Mouse (Mus musculus): ENCODE data around the gene Cela3b. TPM values are rescaled to one million over a fixed set of nuclear protein-coding genes. Genes with fewer than 3 reads are reported as not detected.

Cela3b gene
- polyA plus RNA-seq, 1 experiment from 2014 or later = not detected

DNA sequence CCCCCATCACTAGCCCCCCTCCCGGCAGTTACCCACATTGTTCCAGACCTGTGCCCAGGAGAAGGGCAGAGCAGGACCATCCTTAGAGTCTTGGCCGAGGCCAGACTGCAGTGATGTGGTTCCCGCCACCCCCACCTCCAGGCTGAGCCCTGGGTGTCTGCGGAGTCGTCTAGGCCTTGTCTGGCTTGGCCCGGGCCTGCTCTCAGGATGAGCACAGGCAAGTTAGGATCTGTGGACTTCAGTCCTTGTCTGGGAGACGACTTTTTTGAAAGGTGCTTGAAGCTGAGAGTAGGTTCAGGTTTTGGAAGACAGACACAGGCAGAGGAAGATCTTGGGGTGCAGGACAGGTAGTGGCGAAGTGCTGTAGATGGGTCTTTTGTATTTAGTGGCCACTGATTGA, 41.0 kb upstream of the Cela3b start:
- Histone ChIP-seq H3K27me3 (no peaks in the 10 kb centered on the region), H3K9ac (peak overlapping the region; percentile 89; the same call in 1 of the 2 replicates), H3K36me3 (0 out of 2 replicates have a peak, but pooled peaks cover 3% of the 10 kb centered on the region), H3K9me3 (no peaks in the 10 kb centered on the region), H3K4me1 (peaks cover 81% of the 10 kb centered on the region), H3K4me2 (peak overlapping the region; percentile 83), H3K4me3 (peak overlapping the region; percentile 82; the same call in 1 of the 2 replicates), H3K27ac (peak overlapping the region; percentile 72)
- ATAC-seq (ENCODE audit: insufficient number of reproducible peaks, insufficient read depth, low FRiP score, low TSS enrichment, low read depth) = no peak
- WGBS = 45% methylated on average over 8 of the region's 8 CpGs

DNA sequence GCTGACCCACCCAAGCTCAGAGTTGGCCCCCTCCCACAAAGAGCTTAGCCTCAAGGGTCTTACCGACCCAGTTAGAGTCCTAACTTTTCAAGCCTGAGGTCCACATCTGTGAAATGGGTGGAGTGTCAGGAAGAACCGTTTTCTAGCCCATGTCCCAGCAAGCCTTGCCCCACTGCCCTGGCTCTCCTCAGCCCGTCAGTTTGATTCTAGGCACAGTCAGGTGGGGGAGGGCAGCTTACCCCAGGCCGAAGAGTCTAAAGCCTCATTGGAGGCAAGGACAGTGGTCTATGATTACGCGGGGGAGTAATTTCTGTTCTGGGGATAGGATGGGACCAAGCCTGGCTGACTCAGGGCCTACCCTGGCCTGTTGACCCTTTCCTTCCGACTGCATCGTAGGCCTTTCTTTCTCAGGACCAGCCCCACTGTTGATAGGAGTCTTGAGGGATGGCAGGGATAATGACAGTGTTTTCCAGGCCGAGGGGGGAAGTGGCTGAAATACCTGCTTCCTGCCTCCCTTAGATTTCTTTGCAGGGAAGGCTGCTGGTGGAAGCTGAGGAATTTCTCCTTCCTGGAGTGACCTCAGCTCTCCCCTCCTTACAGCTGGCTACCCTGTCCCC, 40.5 kb upstream of the Cela3b start:
- Histone ChIP-seq H3K4me2 (peak overlapping the region; percentile 83), H3K36me3 (0 out of 2 replicates have a peak, but pooled peaks cover 3% of the 10 kb centered on the region), H3K9ac (peak overlapping the region; percentile 89), H3K4me1 (peaks cover 76% of the 10 kb centered on the region), H3K4me3 (peak overlapping the region; percentile 82), H3K27ac (peak overlapping the region; percentile 72), H3K27me3 (no peaks in the 10 kb centered on the region), H3K9me3 (no peaks in the 10 kb centered on the region)
- no peak for ATAC-seq (ENCODE audit: insufficient number of reproducible peaks, insufficient read depth, low FRiP score, low TSS enrichment, low read depth)
- 48% methylated on average over 9 of the region's 9 CpGs for WGBS

DNA sequence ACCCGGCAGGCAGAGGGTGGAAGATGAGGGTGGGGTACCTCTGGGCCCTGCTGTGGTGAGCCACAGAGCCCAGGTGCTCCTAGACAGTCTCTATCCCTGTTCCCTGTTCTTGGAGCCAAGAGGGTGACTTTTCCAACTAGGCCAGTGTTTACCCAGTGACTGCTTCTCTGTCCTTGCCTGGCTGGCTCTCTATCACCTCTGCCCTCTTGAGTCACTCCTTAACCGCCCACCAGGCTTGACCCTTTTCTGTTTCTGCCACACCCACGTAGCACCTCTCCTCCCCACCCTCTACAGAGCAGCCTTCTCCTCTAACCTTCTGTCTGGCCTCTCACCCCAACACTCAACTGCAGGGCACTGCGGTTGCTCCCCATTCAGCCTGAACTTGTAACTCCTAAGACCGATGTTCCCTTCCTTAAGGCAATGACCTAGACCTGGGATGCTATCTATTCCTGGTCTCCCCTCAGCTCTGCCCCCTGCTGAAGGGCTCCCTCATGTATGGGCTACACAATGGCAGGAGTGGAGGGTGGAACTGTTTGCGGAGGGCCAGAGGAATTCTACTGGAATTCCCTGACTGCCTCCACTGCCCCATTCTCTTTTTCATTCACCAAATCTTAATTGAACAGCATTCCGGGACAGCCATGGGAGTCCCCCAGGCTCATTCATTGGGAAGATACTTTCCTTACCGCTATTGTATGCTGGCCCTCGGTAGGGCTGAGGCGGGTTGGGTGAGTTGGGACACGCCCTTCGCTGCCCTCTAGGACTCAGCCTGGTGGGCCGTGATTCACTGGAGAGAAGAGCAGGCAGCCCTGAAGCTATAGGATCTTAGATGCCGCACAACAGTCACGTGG, 39.7 kb upstream of the Cela3b start:
- H3K4me2 ChIP-seq = peak overlapping the region; percentile 83
- no peaks in the 10 kb centered on the region for H3K9me3 ChIP-seq
- H3K4me3 ChIP-seq = peak overlapping the region; percentile 82
- peak overlapping the region; percentile 72 for H3K27ac ChIP-seq
- H3K36me3 ChIP-seq = 0 out of 2 replicates have a peak, but pooled peaks cover 3% of the 10 kb centered on the region
- peaks cover 75% of the 10 kb centered on the region for H3K4me1 ChIP-seq
- H3K27me3 ChIP-seq = no peaks in the 10 kb centered on the region
- 32% methylated on average over 15 of the region's 15 CpGs for WGBS
- peak overlapping the region; percentile 89 for H3K9ac ChIP-seq
- ATAC-seq (ENCODE audit: insufficient number of reproducible peaks, insufficient read depth, low FRiP score, low TSS enrichment, low read depth) = no peak

DNA sequence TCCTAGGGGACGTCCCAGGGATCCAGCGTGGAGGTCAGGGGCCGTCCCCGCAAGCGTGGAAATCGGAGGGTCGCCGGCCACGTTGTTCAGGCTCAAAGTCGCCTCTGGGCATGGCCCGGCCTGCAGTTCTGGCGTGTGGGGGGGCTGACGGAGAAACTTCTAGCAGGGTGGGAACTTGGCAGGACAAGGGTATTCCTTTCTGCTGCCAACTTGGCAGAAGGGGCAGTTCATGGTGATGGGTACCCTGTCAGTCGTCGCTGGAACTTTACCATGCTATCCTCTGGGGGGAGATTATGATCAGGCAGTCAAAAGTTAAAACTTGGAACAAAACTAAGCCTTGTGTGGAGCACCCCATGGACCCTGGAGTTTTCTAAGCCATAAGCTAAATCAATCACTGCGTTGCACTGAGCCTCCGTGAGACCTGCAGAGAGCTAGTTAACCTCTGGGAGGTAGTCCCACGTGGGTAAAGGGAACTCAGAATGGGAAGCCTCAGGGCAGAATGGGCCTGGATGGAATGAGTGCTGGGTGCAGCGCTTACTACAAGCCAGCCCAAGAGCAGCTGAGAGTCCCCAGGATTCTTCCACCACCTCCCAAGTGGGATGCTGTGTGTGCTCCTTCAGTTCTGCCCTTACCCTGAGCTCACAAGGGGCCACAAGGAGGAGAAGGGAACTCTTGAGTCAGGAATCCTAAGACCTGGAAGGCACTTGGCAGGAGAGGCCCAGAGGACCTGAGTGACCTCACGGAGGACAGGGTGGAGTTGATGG, 38.9 kb upstream of the Cela3b start:
- no peak for ATAC-seq (ENCODE audit: insufficient number of reproducible peaks, insufficient read depth, low FRiP score, low TSS enrichment, low read depth)
- H3K27ac ChIP-seq = peak overlapping the region; percentile 85
- H3K27me3 ChIP-seq = no peaks in the 10 kb centered on the region
- H3K9me3 ChIP-seq = no peaks in the 10 kb centered on the region
- H3K36me3 ChIP-seq = 0 out of 2 replicates have a peak, but pooled peaks cover 3% of the 10 kb centered on the region
- 3% methylated on average over 20 of the region's 20 CpGs for WGBS
- peak overlapping the region; percentile 89 for H3K9ac ChIP-seq
- peaks cover 77% of the 10 kb centered on the region for H3K4me1 ChIP-seq
- peak overlapping the region; percentile 83 for H3K4me2 ChIP-seq
- H3K4me3 ChIP-seq = peak overlapping the region; percentile 82

DNA sequence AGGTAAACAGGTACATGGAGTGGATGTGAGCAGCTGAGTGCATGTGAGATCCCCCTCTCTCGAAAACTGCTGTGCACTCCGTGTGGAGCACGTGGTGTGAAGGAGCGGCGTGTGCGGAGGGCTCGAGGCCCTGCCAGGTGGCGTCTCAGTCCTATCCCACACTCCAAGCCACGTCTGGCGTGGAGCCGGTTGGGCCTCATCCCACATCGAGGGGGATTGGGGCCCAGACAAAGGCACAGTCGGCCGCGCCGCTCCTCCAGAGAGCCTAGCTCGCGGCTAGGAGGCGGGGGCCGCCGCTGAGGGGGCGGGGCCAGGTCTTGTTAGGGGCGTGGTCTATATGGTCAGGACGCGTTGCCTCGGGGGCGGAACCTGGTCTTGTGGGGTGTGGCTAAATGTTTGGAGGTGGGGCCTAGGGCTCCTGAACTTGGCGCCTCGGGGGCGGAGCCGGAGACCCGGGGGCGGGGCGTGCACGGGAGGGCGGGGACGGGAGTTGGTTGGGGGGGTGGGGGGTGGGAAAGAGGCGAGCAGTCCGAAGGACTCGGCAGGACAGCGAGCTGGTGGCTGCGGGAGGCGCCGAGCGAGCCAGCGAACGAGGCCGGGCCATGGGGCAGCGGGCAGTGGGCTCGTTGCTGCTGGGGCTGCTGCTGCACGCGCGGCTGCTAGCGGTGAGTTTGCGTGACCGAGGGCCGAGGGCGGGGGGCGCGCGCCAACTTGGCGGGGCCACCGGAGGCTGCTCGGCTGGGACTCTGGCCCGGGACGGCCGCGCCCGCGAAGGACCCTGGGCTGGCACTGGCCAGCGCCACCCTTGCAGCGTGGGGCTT, 38.1 kb upstream of the Cela3b start, which contains the start of gene Hspg2:
Hspg2 (plus strand) TSS at position 510 of the 821 bp plus-strand sequence.
- WGBS = under 1% methylated on average over 67 of the region's 72 CpGs
- peaks cover 77% of the 10 kb centered on the region for H3K4me1 ChIP-seq

DNA sequence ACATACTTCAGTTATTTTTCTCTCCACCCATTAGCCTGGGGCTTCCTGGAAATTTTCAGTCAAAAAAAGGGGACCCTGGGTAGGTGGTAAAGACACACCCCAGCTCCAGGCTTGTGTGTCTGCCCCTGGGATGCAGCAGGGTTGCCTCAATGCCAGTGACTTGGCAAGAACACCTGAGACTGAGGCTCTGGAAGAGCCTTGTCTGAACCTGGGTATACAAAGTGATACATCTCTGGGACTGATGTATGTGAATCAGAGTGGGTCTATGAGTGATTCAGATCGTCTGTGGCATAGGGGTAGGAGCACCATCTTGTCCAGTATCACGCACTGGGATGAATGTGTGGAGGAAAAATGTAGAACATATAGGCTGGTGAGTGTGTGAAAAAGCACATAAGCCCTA, 37.2 kb upstream of the Cela3b start:
- H3K4me1 ChIP-seq = peaks cover 68% of the 10 kb centered on the region
- H3K4me3 ChIP-seq = no peak overlapping the region
- no peak for ATAC-seq (ENCODE audit: insufficient number of reproducible peaks, insufficient read depth, low FRiP score, low TSS enrichment, low read depth)
- 85% methylated on average over 2 of the region's 2 CpGs for WGBS
- H3K4me2 ChIP-seq = no peak overlapping the region; the same call in 1 of the 2 replicates
- H3K9ac ChIP-seq = no peak overlapping the region
- H3K27me3 ChIP-seq = no peaks in the 10 kb centered on the region
- peak overlapping the region; percentile 82 for H3K27ac ChIP-seq
- 0 out of 2 replicates have a peak, but pooled peaks cover 3% of the 10 kb centered on the region for H3K36me3 ChIP-seq
- no peaks in the 10 kb centered on the region for H3K9me3 ChIP-seq

More for the DNA sequence above, 38.1 kb upstream of the Cela3b start, which contains the start of gene Hspg2:
- H3K4me2 ChIP-seq = peak within 1 kb of the TSS; percentile 83
- H3K4me3 ChIP-seq = peak within 1 kb of the TSS; percentile 82
- H3K9me3 ChIP-seq = no peaks in the 10 kb centered on the region
- peak within 1 kb of the TSS; percentile 85 for H3K27ac ChIP-seq
- no peaks in the 10 kb centered on the region for H3K27me3 ChIP-seq
- peak; percentile 87 for ATAC-seq (ENCODE audit: insufficient number of reproducible peaks, insufficient read depth, low FRiP score, low TSS enrichment, low read depth)
- peak within 1 kb of the TSS; percentile 89 for H3K9ac ChIP-seq
- H3K36me3 ChIP-seq = 0 out of 2 replicates have a peak, but pooled peaks cover 3% of the 10 kb centered on the region

DNA sequence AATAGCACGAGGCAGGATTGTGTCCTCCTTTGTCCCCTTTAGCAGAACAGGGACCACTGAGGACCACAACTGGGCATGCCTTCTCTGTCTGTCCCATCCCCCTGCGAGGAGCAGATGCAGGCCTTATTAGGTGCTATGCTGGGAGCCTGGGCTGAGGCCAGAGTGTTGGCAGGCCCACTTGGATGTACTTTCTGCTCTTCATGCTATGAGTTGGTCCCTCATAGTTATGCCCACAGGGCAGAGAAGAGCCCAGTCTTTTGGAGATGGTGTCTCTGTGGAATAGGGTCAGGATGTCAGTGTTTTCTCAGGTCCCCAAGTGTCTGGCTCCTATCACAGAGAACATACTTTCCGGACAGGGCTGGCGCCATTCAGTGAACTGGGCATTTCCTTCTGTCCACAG, 36.7 kb upstream of the Cela3b start:
- Histone ChIP-seq H3K4me1 (peaks cover 67% of the 10 kb centered on the region), H3K27ac (peak overlapping the region; percentile 82)
- WGBS = 75% methylated on average over 4 of the region's 4 CpGs

DNA sequence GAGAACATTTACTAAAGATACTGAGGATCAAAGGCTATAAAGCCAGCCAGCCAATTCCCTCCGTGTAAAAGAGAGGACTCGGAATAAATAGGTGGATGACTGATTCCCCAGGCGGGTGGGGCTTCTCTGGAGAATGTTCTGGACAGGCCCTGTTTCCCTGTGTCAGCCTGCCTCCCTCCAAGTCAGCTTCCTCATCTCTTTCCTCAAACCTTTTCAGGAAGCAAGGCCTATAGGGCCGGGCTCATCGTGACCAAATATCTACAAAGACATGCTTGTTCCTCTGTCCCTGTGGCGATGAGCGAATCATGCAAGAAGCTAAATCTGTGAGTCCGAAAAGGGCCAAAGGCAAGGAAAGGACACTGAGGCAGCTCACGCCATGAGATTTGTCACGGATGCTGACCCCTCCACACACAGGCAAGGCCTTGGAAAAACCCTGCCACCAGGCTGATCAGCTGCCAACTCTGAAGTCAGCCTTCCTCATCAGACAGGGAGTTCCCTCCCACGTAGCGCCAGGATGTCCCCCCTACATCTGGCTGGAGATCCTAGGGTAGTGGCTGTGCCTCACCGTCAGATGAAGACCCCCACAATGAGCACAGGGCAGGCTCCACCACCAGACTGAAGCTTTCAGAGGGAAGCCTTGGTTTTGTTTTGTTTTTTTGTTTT, 34.9 kb upstream of the Cela3b start:
- ATAC-seq (ENCODE audit: insufficient number of reproducible peaks, insufficient read depth, low FRiP score, low TSS enrichment, low read depth) = no peak
- H3K9me3 ChIP-seq = no peaks in the 10 kb centered on the region
- 53% methylated on average over 13 of the region's 13 CpGs for WGBS
- H3K4me3 ChIP-seq = no peak overlapping the region
- no peaks in the 10 kb centered on the region for H3K36me3 ChIP-seq
- no peak overlapping the region for H3K9ac ChIP-seq
- H3K27ac ChIP-seq = peak overlapping the region; percentile 51
- H3K4me2 ChIP-seq = no peak overlapping the region
- no peaks in the 10 kb centered on the region for H3K27me3 ChIP-seq
- H3K4me1 ChIP-seq = peaks cover 50% of the 10 kb centered on the region

More for the DNA sequence above, 36.7 kb upstream of the Cela3b start:
- 0 out of 2 replicates have a peak, but pooled peaks cover 3% of the 10 kb centered on the region for H3K36me3 ChIP-seq
- no peak for ATAC-seq (ENCODE audit: insufficient number of reproducible peaks, insufficient read depth, low FRiP score, low TSS enrichment, low read depth)
- no peak overlapping the region for H3K9ac ChIP-seq
- no peaks in the 10 kb centered on the region for H3K27me3 ChIP-seq
- H3K9me3 ChIP-seq = no peaks in the 10 kb centered on the region
- H3K4me3 ChIP-seq = no peak overlapping the region
- no peak overlapping the region for H3K4me2 ChIP-seq

DNA sequence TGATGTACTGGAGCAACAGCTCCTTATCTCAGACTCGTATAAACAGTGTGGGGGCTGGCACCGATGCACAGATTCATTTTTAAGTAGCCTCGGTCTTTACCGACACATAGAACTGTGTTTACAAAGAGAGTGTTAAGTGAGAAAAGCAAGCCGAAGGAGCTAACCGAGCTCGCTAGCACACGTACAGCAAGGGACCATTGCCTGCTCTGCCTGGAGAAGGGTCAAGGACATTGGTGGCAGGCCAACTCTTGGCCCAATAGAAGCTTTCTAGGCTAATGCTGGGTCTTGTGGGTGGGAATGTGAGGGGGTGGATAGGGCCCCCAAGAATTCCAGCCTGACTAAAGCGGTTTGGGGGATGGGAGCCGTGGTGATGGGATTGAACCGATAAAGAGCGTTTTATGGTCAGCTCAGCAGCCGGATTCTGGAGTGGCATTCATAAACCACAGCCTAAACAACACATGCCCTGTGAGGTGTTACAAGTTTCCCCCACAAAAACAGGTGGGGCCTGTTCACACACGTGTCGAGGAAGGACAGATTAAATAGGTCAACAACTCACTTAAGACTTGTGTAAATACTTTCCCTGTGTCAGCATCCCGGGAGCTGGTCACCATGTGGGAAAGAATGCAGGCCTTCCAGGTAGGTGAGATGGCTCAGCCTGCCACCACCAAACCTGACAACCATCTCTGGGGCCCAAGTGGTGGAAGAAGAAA, 31.8 kb upstream of the Cela3b start:
- no peaks in the 10 kb centered on the region for H3K36me3 ChIP-seq
- no peak overlapping the region for H3K4me3 ChIP-seq
- WGBS = 83% methylated on average over 16 of the region's 16 CpGs
- H3K27ac ChIP-seq = no peak overlapping the region
- H3K27me3 ChIP-seq = no peaks in the 10 kb centered on the region
- H3K9me3 ChIP-seq = no peaks in the 10 kb centered on the region
- no peak for ATAC-seq (ENCODE audit: insufficient number of reproducible peaks, insufficient read depth, low FRiP score, low TSS enrichment, low read depth)
- no peak overlapping the region for H3K9ac ChIP-seq
- peaks cover 30% of the 10 kb centered on the region for H3K4me1 ChIP-seq
- no peak overlapping the region for H3K4me2 ChIP-seq

DNA sequence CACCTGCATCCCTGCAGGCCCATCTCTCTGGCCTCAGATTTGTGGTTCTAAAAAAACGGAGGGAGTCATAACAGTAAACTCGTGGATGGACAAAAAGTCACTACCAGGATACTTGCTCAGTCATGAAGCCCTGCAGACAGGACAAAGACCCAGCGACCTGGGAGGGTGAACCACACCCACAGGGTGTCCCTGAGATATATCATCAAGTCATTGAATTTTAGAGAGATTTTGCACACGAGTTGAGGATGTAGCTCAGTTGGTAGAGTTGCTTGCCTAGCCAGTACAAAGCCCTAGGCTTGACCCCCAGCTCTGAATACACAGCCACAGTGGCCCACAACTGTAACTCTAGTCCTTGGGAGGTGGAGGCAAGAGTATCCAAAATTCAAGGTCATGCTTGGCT, 30.9 kb upstream of the Cela3b start:
- peak overlapping the region; percentile 28; the same call in 1 of the 2 replicates for H3K27ac ChIP-seq
- no peaks in the 10 kb centered on the region for H3K36me3 ChIP-seq
- no peak overlapping the region for H3K4me2 ChIP-seq
- WGBS = 81% methylated on average over 4 of the region's 4 CpGs
- no peak for ATAC-seq (ENCODE audit: insufficient number of reproducible peaks, insufficient read depth, low FRiP score, low TSS enrichment, low read depth)
- no peaks in the 10 kb centered on the region for H3K27me3 ChIP-seq
- H3K9me3 ChIP-seq = no peaks in the 10 kb centered on the region
- H3K4me3 ChIP-seq = no peak overlapping the region
- H3K9ac ChIP-seq = no peak overlapping the region
- peaks cover 26% of the 10 kb centered on the region for H3K4me1 ChIP-seq
